Mouse (Mus musculus) stomach, postnatal 0 days (tissue): ENCODE measurements around the gene Utrn.

Experiments used
- CTCF ChIP-seq: IDR thresholded peaks from 2 replicates; pipeline ENCODE4 v1.5.1; 2016; ENCODE audit warnings: antibody characterized with exemption, low read depth, mild to moderate bottlenecking, moderate library complexity
- EP300 ChIP-seq: optimal IDR thresholded peaks from 2 replicates; pipeline ENCODE3; 2016; ENCODE audit warnings: antibody characterized with exemption

- TF ChIP-seq EP300, result no peak
- no peak for TF ChIP-seq CTCF
Measured at GRCm38 (mm10) chr10:12673309-12673708, 195.9 kb downstream of the Utrn start.
